Mouse (Mus musculus) heart, adult 2 months (tissue): ENCODE results near the gene Tfr2.

Experiments used
- CTCF ChIP-seq: fragments of 200-600 bp; IDR thresholded peaks from 2 replicates; pipeline ENCODE4 v1.8.1; 2022; ENCODE audit warnings: antibody characterized with exemption, mild to moderate bottlenecking, moderate library complexity
- EP300 ChIP-seq: fragments of 200-500 bp; IDR thresholded peaks from 2 replicates; pipeline ENCODE4 v1.6.1; 2011; ENCODE audit warnings: low read depth, low read length, control low read depth; ENCODE audit not compliant: insufficient read depth
- POLR2A ChIP-seq: fragments of 200-500 bp; IDR thresholded peaks from 2 replicates; pipeline ENCODE4 v1.6.1; 2011; ENCODE audit warnings: mild to moderate bottlenecking, low read depth, low read length, control low read depth; ENCODE audit not compliant: insufficient read depth

DNA sequence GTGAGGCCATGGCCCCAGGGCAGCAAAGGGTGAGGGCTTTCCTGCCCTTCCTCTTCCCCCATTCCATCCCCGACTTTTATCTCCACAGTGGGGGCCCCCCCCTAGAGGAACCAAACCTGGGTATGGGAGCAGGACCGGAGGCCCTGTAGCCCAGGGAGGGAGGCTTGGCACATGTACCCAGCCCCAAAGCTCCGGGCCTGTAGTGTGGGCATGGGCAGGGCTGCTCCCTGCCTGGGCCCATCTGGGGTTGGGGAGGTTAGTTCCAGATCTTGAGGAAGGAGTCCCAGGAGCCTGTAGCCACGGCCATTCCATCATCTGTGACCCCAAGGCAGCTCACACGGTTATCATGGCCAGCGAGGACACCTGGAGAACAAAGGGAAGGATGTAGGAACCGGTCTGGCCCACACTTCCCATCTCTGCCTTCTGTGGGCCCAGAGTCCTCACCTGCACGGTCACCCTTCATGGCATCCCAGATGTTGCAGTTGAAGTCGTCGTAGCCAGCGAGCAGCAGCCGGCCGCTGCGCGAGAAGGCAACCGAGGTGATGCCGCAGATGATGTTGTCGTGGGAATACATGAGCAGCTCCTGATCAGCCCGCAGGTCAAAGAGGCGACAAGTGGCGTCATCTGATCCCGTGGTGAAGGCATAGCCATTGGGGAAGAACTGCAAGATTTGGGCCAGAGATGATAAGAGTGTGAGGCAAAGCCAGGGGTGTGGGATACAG is 41.2 kb upstream of the Tfr2 start:
- no peak for TF ChIP-seq POLR2A
- no peak for TF ChIP-seq CTCF
- no peak for TF ChIP-seq EP300
